Mouse (Mus musculus) neural tube, embryonic 15.5 days (tissue): ENCODE data around the gene Rhbdf2. TPM values are rescaled to one million over a fixed set of nuclear protein-coding genes. Genes with fewer than 3 reads are reported as not detected.
A peak's percentile ranks its signal among the peaks of the same experiment; 100 is the strongest.

Experiments used
- ATAC-seq: fragments of 200-750 bp; cut with Nextera tagmentation; 2 replicates; pipeline ENCODE4 v1.8.0; 2017; ENCODE audit warnings: mild to moderate bottlenecking, moderate TSS enrichment, moderate library complexity; ENCODE audit not compliant: low FRiP score
- H3K27ac ChIP-seq: fragments of 300-500 bp; sonication (generic); replicated peaks from 2 replicates; pipeline ENCODE4 v1.5.1; 2015; ENCODE audit warnings: mild to moderate bottlenecking, inconsistent platforms
- H3K27me3 ChIP-seq: fragments of 300-500 bp; sonication (generic); replicated peaks from 2 replicates; pipeline ENCODE4 v1.6.1; 2015; ENCODE audit warnings: inconsistent platforms
- H3K36me3 ChIP-seq: fragments of 300-500 bp; sonication (generic); 2 replicates; pipeline ENCODE4 v1.6.1; 2015; ENCODE audit warnings: inconsistent platforms
- H3K4me1 ChIP-seq: fragments of 300-500 bp; sonication (generic); 2 replicates; pipeline ENCODE4 v1.6.1; 2015; ENCODE audit warnings: inconsistent platforms
- H3K4me2 ChIP-seq: fragments of 300-500 bp; sonication (generic); 2 replicates; pipeline ENCODE4 v1.6.1; 2015; ENCODE audit warnings: inconsistent platforms, mild to moderate bottlenecking, moderate library complexity
- H3K4me3 ChIP-seq: fragments of 300-500 bp; sonication (generic); replicated peaks from 2 replicates; pipeline ENCODE4 v1.5.1; 2015; ENCODE audit warnings: mild to moderate bottlenecking, inconsistent platforms
- H3K9ac ChIP-seq: fragments of 300-500 bp; sonication (generic); replicated peaks from 2 replicates; pipeline ENCODE4 v1.6.1; 2015; ENCODE audit warnings: mild to moderate bottlenecking, inconsistent platforms
- H3K9me3 ChIP-seq: fragments of 300-500 bp; sonication (generic); replicated peaks from 2 replicates; pipeline ENCODE4 v1.6.1; 2016; ENCODE audit warnings: inconsistent platforms
- WGBS: fragments of 180-500 bp; shearing (Covaris S2); methylation state at CpG from one replicate; pipeline ENCODE4 v1.1.7; 2015; ENCODE audit warnings: mixed read lengths; 5-methylcytosine and 5-hydroxymethylcytosine counted together
- polyA plus RNA-seq: library from polyadenylated mRNA; unstranded; fragments of >200 nt; fragmentation: Nextera tagmentation; extraction: Ambion mirVana; gene quantifications from 2 replicates; pipeline ENCODE4 v1.2.1, GENCODE M21; 2015

Gene Rhbdf2
- polyA plus RNA-seq, 1 experiment from 2014 or later = 1.4 TPM

DNA sequence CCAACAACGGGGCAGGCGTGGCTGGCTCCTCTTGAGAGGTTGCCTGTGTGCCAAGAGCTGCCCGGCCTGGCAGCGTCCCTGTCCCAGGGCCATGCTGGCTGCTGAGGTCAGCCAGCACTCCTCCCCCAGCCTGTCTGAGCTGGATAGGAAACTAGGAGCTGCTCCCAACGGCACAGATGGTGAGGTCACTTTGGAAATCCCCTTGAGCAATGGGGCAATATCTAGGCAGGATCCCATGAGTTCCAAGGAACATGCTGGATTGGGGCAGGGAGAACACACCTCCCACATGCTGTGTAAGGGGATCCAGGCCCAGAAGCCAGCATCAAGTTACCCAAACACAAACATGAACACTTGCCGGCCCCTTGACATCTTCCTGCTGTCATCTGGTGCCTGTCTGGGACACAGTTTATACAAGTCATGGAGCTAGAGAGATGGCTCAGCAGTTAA, 5.5 kb downstream of the Rhbdf2 start:
- H3K9ac ChIP-seq = no peak overlapping the region
- WGBS = 49% methylated on average over 6 of the region's 6 CpGs

DNA sequence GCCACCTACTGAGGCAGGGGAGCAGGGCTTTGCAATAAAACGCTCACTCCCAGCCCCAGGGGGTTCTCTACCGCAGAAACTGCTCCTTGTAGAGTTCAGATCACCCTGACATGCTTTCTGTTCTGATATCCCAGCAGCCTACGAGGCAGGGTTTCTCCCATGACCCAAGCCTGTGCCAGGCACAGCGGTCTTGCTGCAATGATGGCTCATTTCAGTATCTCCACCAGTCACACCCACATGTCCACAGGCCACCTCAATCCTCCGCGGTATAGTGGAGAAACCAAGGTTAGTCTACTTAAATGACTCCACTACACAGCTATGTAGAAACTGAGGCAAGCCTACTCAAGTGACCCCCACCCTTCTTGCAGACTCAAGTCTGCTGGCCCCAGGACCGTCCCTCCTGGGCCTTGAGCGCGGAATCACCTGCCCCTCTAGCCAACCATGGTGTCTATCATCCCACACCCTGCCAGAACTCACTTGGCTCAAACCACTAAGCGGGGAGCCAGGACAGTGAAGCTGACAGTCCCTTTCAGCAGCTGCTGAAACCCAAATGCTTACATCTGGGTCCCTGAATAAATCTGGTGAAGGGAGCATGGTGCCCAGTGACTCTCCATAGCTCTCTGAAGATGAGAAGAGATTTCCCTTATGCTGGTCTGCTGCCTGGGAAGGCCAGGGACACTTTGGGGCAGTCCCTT, 6.1 kb downstream of the Rhbdf2 start:
- no peak overlapping the region for H3K4me3 ChIP-seq
- peaks cover 30% of the 10 kb centered on the region for H3K27me3 ChIP-seq
- H3K9ac ChIP-seq = no peak overlapping the region
- peaks cover 48% of the 10 kb centered on the region for H3K4me1 ChIP-seq
- H3K9me3 ChIP-seq = no peaks in the 10 kb centered on the region
- no peak for ATAC-seq
- H3K4me2 ChIP-seq = no peak overlapping the region; the same call in 1 of the 2 replicates
- peak overlapping the region; percentile 51 for H3K27ac ChIP-seq
- 77% methylated on average over 10 of the region's 10 CpGs for WGBS
- no peaks in the 10 kb centered on the region for H3K36me3 ChIP-seq

More for the DNA sequence above, 5.5 kb downstream of the Rhbdf2 start:
- H3K27me3 ChIP-seq = peaks cover 30% of the 10 kb centered on the region
- H3K4me3 ChIP-seq = no peak overlapping the region
- H3K9me3 ChIP-seq = no peaks in the 10 kb centered on the region
- H3K36me3 ChIP-seq = no peaks in the 10 kb centered on the region
- H3K27ac ChIP-seq = peak overlapping the region; percentile 51
- no peak overlapping the region; the same call in 1 of the 2 replicates for H3K4me2 ChIP-seq
- H3K4me1 ChIP-seq = peaks cover 48% of the 10 kb centered on the region
- no peak for ATAC-seq

DNA sequence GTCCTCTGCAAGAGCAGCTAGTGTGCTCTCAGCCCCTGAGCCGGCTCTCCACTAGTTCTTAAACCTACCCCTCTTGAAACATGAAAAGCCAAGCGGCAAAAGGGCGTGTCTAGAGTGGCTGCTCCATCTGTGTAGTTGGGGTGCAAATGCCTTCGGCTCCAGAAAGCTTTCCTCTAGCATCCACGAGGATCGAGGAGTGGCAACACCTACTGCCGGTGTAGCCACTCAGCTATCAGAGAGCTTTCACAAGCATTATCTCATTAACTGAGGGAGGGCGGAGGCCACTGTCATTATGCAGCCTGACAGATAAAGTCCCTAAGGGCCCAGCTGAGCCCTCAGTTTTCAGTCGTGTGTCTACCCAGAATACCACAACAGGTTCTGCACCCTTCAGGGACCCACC, 6.7 kb downstream of the Rhbdf2 start:
- H3K9ac ChIP-seq = no peak overlapping the region
- ATAC-seq = no peak
- H3K9me3 ChIP-seq = no peaks in the 10 kb centered on the region
- peak overlapping the region; percentile 51; the same call in 1 of the 2 replicates for H3K27ac ChIP-seq
- no peaks in the 10 kb centered on the region for H3K36me3 ChIP-seq
- H3K4me1 ChIP-seq = peaks cover 48% of the 10 kb centered on the region
- 34% methylated on average over 9 of the region's 9 CpGs for WGBS
- H3K4me2 ChIP-seq = 0 out of 2 replicates have a peak overlapping the region, but pooled peaks have one; percentile 7
- H3K27me3 ChIP-seq = peaks cover 24% of the 10 kb centered on the region
- no peak overlapping the region for H3K4me3 ChIP-seq

DNA sequence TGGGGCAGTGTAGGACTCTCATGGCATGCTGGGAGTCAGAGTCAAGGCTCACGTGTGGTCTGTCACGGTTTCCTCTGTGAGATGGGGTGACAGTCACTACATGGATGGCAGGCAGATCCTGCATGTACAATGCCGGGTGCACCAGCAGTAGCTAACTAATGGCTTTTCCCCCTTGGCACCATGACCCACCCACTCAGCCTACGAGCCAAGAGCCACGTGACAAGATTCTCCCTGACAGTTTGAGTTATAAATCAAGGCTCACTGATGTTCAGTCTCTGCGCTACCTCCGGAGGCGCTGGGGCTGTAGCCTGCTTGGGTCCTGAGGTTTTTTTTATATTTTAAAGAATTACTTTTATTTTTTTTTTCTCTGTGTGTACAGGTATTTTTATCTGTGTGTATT, 7.3 kb downstream of the Rhbdf2 start:
- Histone ChIP-seq H3K4me2 (0 out of 2 replicates have a peak overlapping the region, but pooled peaks have one; percentile 7), H3K9me3 (no peaks in the 10 kb centered on the region), H3K4me1 (peaks cover 46% of the 10 kb centered on the region), H3K9ac (no peak overlapping the region), H3K36me3 (no peaks in the 10 kb centered on the region), H3K27ac (0 out of 2 replicates have a peak overlapping the region, but pooled peaks have one; percentile 0), H3K27me3 (peaks cover 19% of the 10 kb centered on the region), H3K4me3 (no peak overlapping the region)
- ATAC-seq = no peak
- 21% methylated on average over 8 of the region's 8 CpGs for WGBS

DNA sequence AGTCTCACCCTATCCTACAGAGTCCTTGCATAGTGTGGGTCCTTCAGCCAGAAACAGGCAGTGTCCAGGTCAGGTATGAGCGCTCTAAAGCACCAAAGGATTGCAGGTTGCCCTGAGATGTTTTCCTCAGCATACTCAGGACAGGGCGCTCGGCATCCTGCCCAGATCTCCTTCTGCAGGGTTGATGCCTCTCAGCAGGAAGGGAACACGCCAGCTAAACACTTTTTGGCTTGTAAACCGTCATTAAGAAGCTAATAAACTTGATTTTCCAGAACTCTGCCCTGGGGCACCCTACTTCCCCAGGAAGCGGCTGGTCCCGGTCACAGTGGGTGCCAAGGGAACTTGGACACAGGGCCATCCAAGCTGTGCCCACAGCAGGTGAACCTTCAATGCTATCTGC, 7.7 kb downstream of the Rhbdf2 start:
- peaks cover 15% of the 10 kb centered on the region for H3K27me3 ChIP-seq
- no peak for ATAC-seq
- H3K9ac ChIP-seq = no peak overlapping the region
- H3K4me3 ChIP-seq = no peak overlapping the region
- H3K9me3 ChIP-seq = no peaks in the 10 kb centered on the region
- H3K27ac ChIP-seq = no peak overlapping the region
- peaks cover 42% of the 10 kb centered on the region for H3K4me1 ChIP-seq
- 69% methylated on average over 7 of the region's 7 CpGs for WGBS
- H3K4me2 ChIP-seq = no peak overlapping the region
- H3K36me3 ChIP-seq = no peaks in the 10 kb centered on the region

DNA sequence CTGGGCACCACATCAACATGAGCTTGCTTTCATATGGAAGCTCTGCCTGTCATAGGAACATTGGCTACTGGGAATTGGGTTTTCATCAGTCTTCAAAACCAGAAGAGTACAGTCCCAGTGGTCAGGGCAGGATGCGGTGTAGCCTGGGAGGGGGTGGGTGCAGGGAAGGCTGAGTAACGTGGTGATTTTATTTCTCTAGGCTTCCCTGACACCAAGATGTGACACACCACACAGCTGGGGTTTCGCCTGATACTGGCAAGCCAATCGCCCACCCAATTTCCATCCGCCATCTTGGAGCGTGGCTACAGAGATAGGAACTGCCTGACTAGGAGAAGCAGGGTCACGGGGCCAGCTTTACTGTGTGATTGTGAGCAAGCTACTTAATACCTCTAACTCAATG, 8.2 kb downstream of the Rhbdf2 start:
- 91% methylated on average over 7 of the region's 7 CpGs for WGBS
- Histone ChIP-seq H3K27ac (no peak overlapping the region), H3K9me3 (no peaks in the 10 kb centered on the region), H3K36me3 (no peaks in the 10 kb centered on the region), H3K27me3 (peaks cover 10% of the 10 kb centered on the region), H3K4me3 (no peak overlapping the region), H3K9ac (no peak overlapping the region), H3K4me1 (peaks cover 37% of the 10 kb centered on the region), H3K4me2 (no peak overlapping the region)
- no peak for ATAC-seq

DNA sequence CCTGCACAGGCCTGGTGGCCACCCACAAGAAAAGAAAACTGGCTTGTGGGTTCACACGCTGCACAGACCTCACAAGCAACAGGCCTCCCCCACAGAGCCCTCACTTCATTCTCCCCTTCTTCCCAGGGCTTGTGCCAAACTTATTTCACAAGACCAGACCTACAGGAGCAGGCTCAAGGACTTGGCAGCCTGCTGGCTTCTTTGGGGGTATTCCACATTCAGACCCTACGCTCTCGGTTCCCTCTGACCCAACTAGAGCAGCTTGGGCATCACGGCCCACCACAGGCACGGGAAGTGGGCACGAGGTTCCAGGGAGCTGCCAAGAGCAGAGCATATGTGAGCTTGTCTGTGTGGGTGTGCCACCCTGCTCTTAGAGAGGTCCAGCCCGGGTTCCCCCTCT, 9.2 kb downstream of the Rhbdf2 start:
- ATAC-seq = no peak
- no peak overlapping the region for H3K4me3 ChIP-seq
- no peak overlapping the region for H3K9ac ChIP-seq
- no peaks in the 10 kb centered on the region for H3K9me3 ChIP-seq
- H3K36me3 ChIP-seq = no peaks in the 10 kb centered on the region
- WGBS = 85% methylated on average over 7 of the region's 7 CpGs
- no peak overlapping the region for H3K27ac ChIP-seq
- H3K4me2 ChIP-seq = no peak overlapping the region
- peaks cover 34% of the 10 kb centered on the region for H3K4me1 ChIP-seq
- no peaks in the 10 kb centered on the region; the same call in 1 of the 2 replicates for H3K27me3 ChIP-seq

DNA sequence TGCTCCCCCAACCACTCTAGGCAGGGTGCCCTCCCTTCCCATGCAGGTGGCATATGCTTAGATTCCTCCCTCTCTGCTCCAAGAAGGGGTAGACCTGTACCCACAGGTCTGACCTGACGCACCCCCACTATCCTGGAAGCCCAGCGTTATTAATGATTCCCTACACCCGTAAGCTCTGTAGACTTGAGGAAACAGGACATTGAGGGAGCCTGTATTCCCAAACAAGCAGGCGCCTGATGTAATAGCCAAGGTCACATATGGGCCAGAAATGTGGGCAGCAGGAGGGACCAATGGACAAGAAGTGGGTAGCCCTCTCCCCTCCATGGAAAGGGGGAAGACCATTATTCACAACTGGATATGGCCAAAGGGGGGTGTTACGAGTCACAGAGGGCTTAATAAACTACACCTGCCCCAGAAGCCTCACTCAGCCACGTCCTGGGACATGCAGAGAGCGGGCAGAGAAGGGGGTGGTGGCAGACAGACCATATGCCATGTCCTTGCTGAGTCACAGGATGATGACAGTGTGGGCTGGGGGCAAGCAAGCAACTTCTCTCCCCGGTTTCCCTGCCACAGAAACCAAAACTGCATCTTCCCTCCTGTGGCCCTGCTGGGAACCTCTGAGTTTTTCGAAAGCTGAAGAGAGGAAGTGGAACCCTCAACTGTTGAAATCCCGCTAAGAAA, 10.2 kb downstream of the Rhbdf2 start:
- 75% methylated on average over 10 of the region's 10 CpGs for WGBS
- Histone ChIP-seq H3K4me2 (no peak overlapping the region), H3K27ac (no peak overlapping the region), H3K9ac (no peak overlapping the region), H3K9me3 (no peaks in the 10 kb centered on the region), H3K27me3 (no peaks in the 10 kb centered on the region), H3K4me1 (peaks cover 31% of the 10 kb centered on the region), H3K4me3 (no peak overlapping the region), H3K36me3 (no peaks in the 10 kb centered on the region)
- no peak for ATAC-seq

DNA sequence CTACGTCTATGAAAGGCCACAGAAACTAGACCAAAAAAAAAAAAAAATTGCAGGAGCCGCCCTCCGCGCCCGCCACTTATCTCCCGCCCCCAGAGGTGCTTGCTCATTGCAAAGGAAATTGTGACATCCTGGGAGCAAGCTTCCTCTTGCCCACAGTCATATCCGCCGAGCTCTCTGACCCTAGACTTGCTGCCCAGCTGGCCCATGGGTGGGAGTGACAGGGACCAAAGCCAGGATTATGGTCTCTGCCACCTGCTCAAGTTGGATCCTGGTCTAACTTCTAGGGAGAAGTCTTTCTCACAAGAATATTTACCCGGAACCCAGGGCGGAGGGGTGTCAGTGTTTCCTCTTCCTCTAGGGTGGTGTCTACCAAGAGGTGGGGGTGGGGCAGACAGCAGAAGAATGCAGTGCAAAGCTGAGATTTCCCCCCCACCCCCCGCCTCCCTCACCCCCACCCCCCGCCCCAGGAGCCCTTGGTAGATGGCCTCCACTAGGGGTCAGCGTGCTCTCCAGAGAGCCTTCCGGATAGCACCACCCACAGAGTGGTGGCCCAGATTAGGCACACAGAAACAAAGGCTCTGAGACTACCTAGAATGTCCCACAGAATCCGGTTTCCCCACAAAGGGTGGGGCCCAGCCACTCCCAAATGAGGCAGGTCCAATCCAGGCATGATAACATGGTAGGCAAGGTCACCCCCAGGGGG, 10.9 kb downstream of the Rhbdf2 start:
- no peak overlapping the region for H3K27ac ChIP-seq
- no peak overlapping the region for H3K4me3 ChIP-seq
- H3K27me3 ChIP-seq = no peaks in the 10 kb centered on the region
- H3K9me3 ChIP-seq = no peaks in the 10 kb centered on the region
- no peak overlapping the region for H3K4me2 ChIP-seq
- ATAC-seq = no peak
- H3K9ac ChIP-seq = no peak overlapping the region
- WGBS = 55% methylated on average over 15 of the region's 15 CpGs
- no peaks in the 10 kb centered on the region for H3K36me3 ChIP-seq
- H3K4me1 ChIP-seq = peaks cover 24% of the 10 kb centered on the region

DNA sequence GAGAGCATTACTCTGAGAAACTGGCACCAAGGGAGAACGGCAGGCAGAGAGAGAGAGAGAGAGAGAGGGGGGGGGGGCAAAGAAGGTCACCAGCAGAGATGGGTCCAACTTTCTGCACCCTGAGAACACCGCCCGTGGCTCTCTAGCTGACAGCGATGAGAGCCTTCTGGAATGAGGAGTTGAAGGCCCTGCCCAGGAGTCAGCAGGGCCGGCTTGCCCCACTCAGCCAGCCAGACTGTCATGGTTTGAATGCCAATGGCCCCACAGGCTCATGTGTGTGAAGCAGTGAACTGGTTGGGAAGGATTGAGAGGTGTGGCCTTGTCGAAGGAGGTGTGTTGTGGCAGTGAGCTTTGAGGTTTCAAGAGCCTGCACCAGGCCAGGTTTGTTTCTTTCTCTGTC, 13.6 kb downstream of the Rhbdf2 start:
- WGBS = 91% methylated on average over 6 of the region's 6 CpGs
- Histone ChIP-seq H3K4me3 (no peak overlapping the region), H3K9me3 (no peaks in the 10 kb centered on the region), H3K27ac (no peak overlapping the region), H3K9ac (no peak overlapping the region), H3K4me2 (no peak overlapping the region), H3K4me1 (0 out of 2 replicates have a peak, but pooled peaks cover 4% of the 10 kb centered on the region), H3K36me3 (no peaks in the 10 kb centered on the region), H3K27me3 (no peaks in the 10 kb centered on the region)
- no peak for ATAC-seq

DNA sequence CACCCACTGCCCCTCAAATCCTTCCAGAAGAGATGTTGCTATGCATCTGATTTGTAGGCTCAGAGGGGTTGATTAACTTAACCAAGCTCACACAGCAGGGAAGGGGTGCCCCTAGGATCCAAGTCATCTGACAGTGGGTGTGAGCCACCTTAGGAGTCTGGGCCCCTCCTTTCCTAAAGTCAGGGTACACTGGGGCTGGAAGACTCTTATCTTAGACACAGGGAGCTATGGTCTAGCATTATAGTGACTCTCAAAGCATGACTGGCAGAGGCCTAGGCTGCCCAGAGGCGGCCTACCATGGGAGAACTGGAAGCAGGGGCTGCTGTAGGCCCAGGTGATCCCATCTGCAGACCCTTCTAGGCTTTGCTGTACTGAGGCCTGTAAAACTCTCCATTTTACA, 14.3 kb downstream of the Rhbdf2 start:
- Histone ChIP-seq H3K27me3 (no peaks in the 10 kb centered on the region), H3K4me3 (no peak overlapping the region), H3K9me3 (no peaks in the 10 kb centered on the region), H3K4me1 (0 out of 2 replicates have a peak, but pooled peaks cover 4% of the 10 kb centered on the region), H3K27ac (no peak overlapping the region), H3K9ac (no peak overlapping the region), H3K4me2 (no peak overlapping the region), H3K36me3 (no peaks in the 10 kb centered on the region)
- ATAC-seq = no peak
- WGBS = 79% methylated on average over 1 of the region's 1 CpGs
